Mouse (Mus musculus): ENCODE data around the gene Anks1. TPM values are rescaled to one million over a fixed set of nuclear protein-coding genes. Genes with fewer than 3 reads are reported as not detected.

Gene Anks1
- total RNA-seq, 1 experiment, result 20.9 TPM

- Histone ChIP-seq H3K4me3 (ENCODE audit: insufficient read depth in 1 of 2, low read depth in 1 of 2, low read length in 2 of 2, poor library complexity in 1 of 2, severe bottlenecking in 1 of 2) (no peak overlapping the region), H3K9me3 (ENCODE audit: control insufficient read depth, insufficient read depth, low read depth, low read length) (no peaks in the 10 kb centered on the region), H3K4me1 (ENCODE audit: control insufficient read depth in 2 of 2, insufficient read depth in 2 of 2, low read length in 2 of 2, poor library complexity in 1 of 2) (peaks cover 20 to 25% of the 10 kb centered on the region in 2 experiments), H3K9ac (ENCODE audit: insufficient read depth, low read depth, low read length, poor library complexity, severe bottlenecking) (no peak overlapping the region), H3K27ac (ENCODE audit: insufficient read depth, low read depth, low read length, poor library complexity, severe bottlenecking) (no peak overlapping the region), H3K36me3 (ENCODE audit: control insufficient read depth, insufficient read depth, low read length, poor library complexity, severe bottlenecking) (no peaks in the 10 kb centered on the region; the same call in 1 of the 2 replicates)
- DNase-seq (ENCODE audit: low read depth, low spot score), result no peak
- in situ Hi-C loops (cut with MboI; ENCODE audit: low sequenced_read_pairs in 2 of 2, unreplicated experiment in 2 of 2), result no loop called here
- no peak for TF ChIP-seq CHD2 (IDR thresholded peaks at IDR 0.05; ENCODE audit: low read depth, low read length)
- TF ChIP-seq MAFK (IDR thresholded peaks at IDR 0.05; ENCODE audit: insufficient read depth, low read depth, low read length), result no peak
- no peak for TF ChIP-seq ZNF384 (IDR thresholded peaks at IDR 0.05; ENCODE audit: low read depth, low read length)
- TF ChIP-seq HCFC1 (IDR thresholded peaks at IDR 0.05; ENCODE audit: borderline replicate concordance, insufficient read depth, low read length), result no peak
- no peak for TF ChIP-seq ZC3H11A (IDR thresholded peaks at IDR 0.05; ENCODE audit: borderline replicate concordance, low read depth, low read length)
Measured at GRCm38 (mm10) chr17:28010925-28011324, 101.8 kb downstream of the Anks1 start.

DNA sequence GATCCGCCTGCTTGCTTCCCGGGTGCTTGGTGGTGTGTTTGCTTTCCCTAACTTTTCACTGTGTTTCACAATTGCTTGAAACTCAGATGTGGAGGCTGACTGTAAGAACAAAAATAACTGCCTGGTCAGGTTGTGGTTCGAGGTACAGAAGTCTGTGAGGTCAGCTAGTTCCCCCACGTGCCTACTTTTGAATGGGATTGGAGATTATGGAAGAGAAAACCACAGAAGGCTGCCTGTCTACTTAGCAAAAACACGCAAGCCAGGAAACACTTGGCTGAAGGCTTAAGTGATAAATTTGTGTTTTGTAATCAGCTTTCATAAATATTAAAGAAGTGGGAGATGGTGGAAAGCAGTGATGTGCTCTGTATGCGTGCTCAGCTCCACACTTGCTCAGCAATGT lies 103.7 kb downstream of the Anks1 start:
- no peak overlapping the region; the same call in 1 of the 2 replicates for H3K9ac ChIP-seq (ENCODE audit: insufficient read depth, low read depth, low read length, poor library complexity, severe bottlenecking)
- no peak overlapping the region for H3K4me3 ChIP-seq (ENCODE audit: insufficient read depth in 1 of 2, low read depth in 1 of 2, low read length in 2 of 2, poor library complexity in 1 of 2, severe bottlenecking in 1 of 2)

GRCm38 (mm10) chr17:28013259-28013875 lies 104.3 kb downstream of the Anks1 start:
- no peak for TF ChIP-seq HCFC1 (IDR thresholded peaks at IDR 0.05; ENCODE audit: borderline replicate concordance, insufficient read depth, low read length)
- TF ChIP-seq ZNF384 (IDR thresholded peaks at IDR 0.05; ENCODE audit: low read depth, low read length), result no peak
- TF ChIP-seq CHD2 (IDR thresholded peaks at IDR 0.05; ENCODE audit: low read depth, low read length), result no peak
- no peak for TF ChIP-seq ZC3H11A (IDR thresholded peaks at IDR 0.05; ENCODE audit: borderline replicate concordance, low read depth, low read length)
- no peak for TF ChIP-seq MAFK (IDR thresholded peaks at IDR 0.05; ENCODE audit: insufficient read depth, low read depth, low read length)
- Histone ChIP-seq H3K27ac (ENCODE audit: insufficient read depth, low read depth, low read length, poor library complexity, severe bottlenecking) (no peak overlapping the region), H3K36me3 (ENCODE audit: control insufficient read depth, insufficient read depth, low read length, poor library complexity, severe bottlenecking) (no peaks in the 10 kb centered on the region; the same call in 1 of the 2 replicates), H3K9me3 (ENCODE audit: control insufficient read depth, insufficient read depth, low read depth, low read length) (no peaks in the 10 kb centered on the region), H3K4me1 (ENCODE audit: control insufficient read depth in 2 of 2, insufficient read depth in 2 of 2, low read length in 2 of 2, poor library complexity in 1 of 2) (peaks cover 12 to 22% of the 10 kb centered on the region in 2 experiments), H3K9ac (ENCODE audit: insufficient read depth, low read depth, low read length, poor library complexity, severe bottlenecking) (peak overlapping the region; percentile 12; the same call in 1 of the 2 replicates), H3K4me3 (ENCODE audit: insufficient read depth in 1 of 2, low read depth in 1 of 2, low read length in 2 of 2, poor library complexity in 1 of 2, severe bottlenecking in 1 of 2) (no peak overlapping the region)
- in situ Hi-C loops (cut with MboI; ENCODE audit: low sequenced_read_pairs in 2 of 2, unreplicated experiment in 2 of 2), result no loop called here
- DNase-seq (ENCODE audit: low read depth, low spot score), result peak; percentile 91

More for the DNA sequence above, 103.7 kb downstream of the Anks1 start:
- no peak for DNase-seq (ENCODE audit: low read depth, low spot score)
- Histone ChIP-seq H3K36me3 (ENCODE audit: control insufficient read depth, insufficient read depth, low read length, poor library complexity, severe bottlenecking) (no peaks in the 10 kb centered on the region; the same call in 1 of the 2 replicates), H3K4me1 (ENCODE audit: control insufficient read depth in 2 of 2, insufficient read depth in 2 of 2, low read length in 2 of 2, poor library complexity in 1 of 2) (peaks cover 14 to 25% of the 10 kb centered on the region in 2 experiments), H3K27ac (ENCODE audit: insufficient read depth, low read depth, low read length, poor library complexity, severe bottlenecking) (no peak overlapping the region), H3K9me3 (ENCODE audit: control insufficient read depth, insufficient read depth, low read depth, low read length) (no peaks in the 10 kb centered on the region)
- TF ChIP-seq HCFC1 (IDR thresholded peaks at IDR 0.05; ENCODE audit: borderline replicate concordance, insufficient read depth, low read length) (no peak), ZNF384 (IDR thresholded peaks at IDR 0.05; ENCODE audit: low read depth, low read length) (no peak), MAFK (IDR thresholded peaks at IDR 0.05; ENCODE audit: insufficient read depth, low read depth, low read length) (no peak), ZC3H11A (IDR thresholded peaks at IDR 0.05; ENCODE audit: borderline replicate concordance, low read depth, low read length) (no peak), CHD2 (IDR thresholded peaks at IDR 0.05; ENCODE audit: low read depth, low read length) (no peak)
- in situ Hi-C loops (cut with MboI; ENCODE audit: low sequenced_read_pairs in 2 of 2, unreplicated experiment in 2 of 2), result no loop called here

DNA sequence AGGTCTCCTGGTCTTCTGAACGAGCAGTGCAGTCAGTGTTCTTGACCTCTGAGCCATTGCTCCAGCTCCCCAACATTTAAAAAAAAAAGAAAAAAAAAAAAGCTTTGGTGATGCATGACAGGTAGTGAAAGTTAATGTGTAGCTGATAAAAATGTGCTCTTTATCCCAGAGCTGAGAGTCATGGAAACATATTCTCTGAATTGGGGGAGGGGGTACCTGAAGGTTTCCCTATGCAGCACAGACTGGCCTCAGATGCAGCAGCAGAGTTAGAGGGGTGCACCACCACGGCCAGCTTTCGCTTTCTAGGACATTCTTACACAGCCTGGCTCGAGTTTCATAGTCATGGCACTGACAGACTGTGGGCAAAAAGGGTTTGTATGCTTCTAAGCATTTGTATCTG lies 105.3 kb downstream of the Anks1 start:
- Histone ChIP-seq H3K4me3 (ENCODE audit: insufficient read depth in 1 of 2, low read depth in 1 of 2, low read length in 2 of 2, poor library complexity in 1 of 2, severe bottlenecking in 1 of 2) (no peak overlapping the region), H3K36me3 (ENCODE audit: control insufficient read depth, insufficient read depth, low read length, poor library complexity, severe bottlenecking) (no peaks in the 10 kb centered on the region; the same call in 1 of the 2 replicates), H3K27ac (ENCODE audit: insufficient read depth, low read depth, low read length, poor library complexity, severe bottlenecking) (no peak overlapping the region), H3K9me3 (ENCODE audit: control insufficient read depth, insufficient read depth, low read depth, low read length) (no peaks in the 10 kb centered on the region), H3K9ac (ENCODE audit: insufficient read depth, low read depth, low read length, poor library complexity, severe bottlenecking) (no peak overlapping the region), H3K4me1 (ENCODE audit: control insufficient read depth in 2 of 2, insufficient read depth in 2 of 2, low read length in 2 of 2, poor library complexity in 1 of 2) (peaks cover 10 to 28% of the 10 kb centered on the region in 2 experiments; a peak in 3 of 4 replicates)
- TF ChIP-seq MAFK (IDR thresholded peaks at IDR 0.05; ENCODE audit: insufficient read depth, low read depth, low read length) (no peak), ZC3H11A (IDR thresholded peaks at IDR 0.05; ENCODE audit: borderline replicate concordance, low read depth, low read length) (no peak), CHD2 (IDR thresholded peaks at IDR 0.05; ENCODE audit: low read depth, low read length) (no peak), ZNF384 (IDR thresholded peaks at IDR 0.05; ENCODE audit: low read depth, low read length) (no peak), HCFC1 (IDR thresholded peaks at IDR 0.05; ENCODE audit: borderline replicate concordance, insufficient read depth, low read length) (no peak)
- in situ Hi-C loops (cut with MboI; ENCODE audit: low sequenced_read_pairs in 2 of 2, unreplicated experiment in 2 of 2), result no loop called here
- DNase-seq (ENCODE audit: low read depth, low spot score), result no peak
